Mouse (Mus musculus) retina, postnatal 1 day (tissue): Measurements from ENCODE around the gene Zfp36l3.
A peak's percentile ranks its signal among the peaks of the same experiment; 100 is the strongest.
"Not testable (repeated sequence)": the region's sequence is repeated elsewhere in the genome, so short reads cannot be mapped to it uniquely, and the experiment has no call there.

Experiments
- DNase-seq: peaks from one replicate; pipeline ENCODE4 v3.0.0-alpha.2; 2012

The Zfp36l3 gene

DNA sequence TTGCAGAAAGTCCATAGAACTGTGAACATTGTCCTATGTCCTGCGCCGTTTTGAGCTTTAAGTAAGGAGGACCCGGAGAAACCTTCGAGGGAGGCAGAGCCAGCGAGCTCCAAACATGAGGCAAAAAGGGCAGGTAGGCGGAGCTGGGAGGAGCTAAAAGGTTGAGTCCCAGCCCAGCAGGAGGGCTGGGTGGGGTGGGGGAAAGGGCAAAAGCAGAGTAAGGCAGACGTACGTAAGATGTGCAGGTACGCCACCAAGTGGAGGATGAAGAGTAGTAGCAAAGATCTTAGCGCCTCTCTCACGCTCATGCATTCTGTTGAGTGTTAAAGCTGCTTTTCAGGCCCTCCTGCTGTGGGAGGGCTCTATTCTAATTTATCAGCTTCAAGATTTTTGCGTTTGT is at the start of gene Zfp36l3:
Gene Zfp36l3 (minus strand): TSS at position 119 of the 400 bp plus-strand sequence.
- DNase-seq: no peak

GRCm38 (mm10) chrX:53799074-53799473 is 22.9 kb upstream of the Zfp36l3 start:
- DNase-seq: peak; percentile 17

GRCm38 (mm10) chrX:53797519-53797918 is 21.3 kb upstream of the Zfp36l3 start, which contains the start of gene Xlr:
Gene Xlr (minus strand): TSS chrX:53797706.
- DNase-seq: not testable (repeated sequence)

- no peak for DNase-seq
Measured at GRCm38 (mm10) chrX:53757736-53758135, 18.5 kb downstream of the Zfp36l3 start, which contains the start of gene 1700013H16Rik. Gene 1700013H16Rik (minus strand): TSS chrX:53757831.

DNA sequence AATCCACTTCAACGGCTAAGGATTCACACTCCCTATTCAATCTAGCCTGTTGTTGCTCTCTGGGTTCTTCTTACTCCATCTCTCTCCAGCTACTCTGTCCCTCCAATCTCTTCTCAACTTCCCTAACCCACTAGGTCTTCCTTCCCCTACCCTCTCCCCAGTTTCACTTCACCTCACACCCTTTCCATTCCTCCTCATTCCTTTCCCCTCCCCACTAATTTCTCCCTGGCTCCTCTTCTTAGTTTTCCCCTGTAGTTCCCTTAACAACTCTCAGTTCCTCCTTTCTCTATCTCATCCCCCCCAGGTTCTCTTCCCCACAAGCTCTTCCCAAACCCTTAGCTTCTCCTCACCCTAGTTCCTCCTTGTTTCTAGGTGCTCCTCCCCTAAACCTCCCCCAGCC is 23.3 kb downstream of the Zfp36l3 start:
- no peak for DNase-seq

DNA sequence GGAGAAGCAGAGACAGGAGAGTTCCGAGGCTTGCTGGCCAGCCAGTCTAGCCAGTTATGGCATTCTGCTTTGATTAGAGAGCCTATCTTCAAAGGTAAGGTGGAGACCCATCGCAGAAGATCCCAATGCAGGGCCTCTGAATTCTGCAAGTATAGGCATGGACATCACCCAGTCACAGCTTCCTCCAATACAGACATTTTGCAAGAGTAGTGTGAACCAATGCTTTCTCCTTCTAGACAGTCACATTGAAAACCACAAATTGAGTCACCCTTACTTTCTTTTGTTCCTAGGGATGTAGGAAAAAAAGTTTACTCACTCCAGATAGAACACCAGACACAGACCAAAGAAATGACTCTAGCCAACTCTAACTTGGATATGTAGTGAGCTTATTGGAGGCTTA is 47.2 kb downstream of the Zfp36l3 start:
- no peak for DNase-seq

- DNase-seq: no peak
Measured at GRCm38 (mm10) chrX:53724596-53724995, 51.6 kb downstream of the Zfp36l3 start, which contains the start of gene 4930502E18Rik. Gene 4930502E18Rik (plus strand): TSS chrX:53724826.
